Mouse (Mus musculus): ENCODE measurements around the gene Npy2r.

Npy2r gene

GRCm38 (mm10) chr3:82547908-82548721 lies at the start of gene Npy2r:
TSS of gene Npy2r (minus strand) at chr3:82548084.
- peak in 1 of 2 experiments; percentile 26 for DNase-seq (ENCODE audit: low spot score in 2 of 2)

- DNase-seq (ENCODE audit: low spot score in 2 of 2): no peak
Observed at GRCm38 (mm10) chr3:82557786-82558185, 9.9 kb upstream of the Npy2r start.

DNA sequence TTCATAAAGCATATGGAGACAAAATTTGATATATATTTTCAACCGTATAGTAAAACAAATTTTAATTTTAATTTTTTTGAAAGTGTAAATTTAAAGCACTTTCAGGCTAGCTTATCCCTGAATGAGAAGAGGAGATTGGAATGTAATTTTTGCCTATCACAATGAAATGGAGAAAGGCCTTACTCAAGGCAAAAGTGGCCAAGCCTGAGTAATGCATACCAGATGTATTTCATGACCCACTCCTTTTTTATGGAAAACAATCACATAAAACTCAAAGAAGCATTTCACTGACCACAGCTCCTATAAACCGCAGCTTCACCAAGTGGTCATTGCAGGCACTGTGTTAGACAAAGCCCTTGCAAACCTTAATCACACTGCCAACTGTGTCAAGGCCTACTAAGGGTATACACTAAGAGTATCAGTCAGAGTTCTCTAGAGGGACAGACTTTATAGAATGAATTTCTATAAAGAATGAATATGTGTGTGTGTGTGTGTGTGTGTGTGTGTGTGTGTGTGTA lies 8.5 kb upstream of the Npy2r start:
- no peak for DNase-seq (ENCODE audit: low spot score in 2 of 2)

- DNase-seq (ENCODE audit: low spot score in 2 of 2): no peak
Observed at GRCm38 (mm10) chr3:82549932-82550331, 2.0 kb upstream of the Npy2r start.

DNA sequence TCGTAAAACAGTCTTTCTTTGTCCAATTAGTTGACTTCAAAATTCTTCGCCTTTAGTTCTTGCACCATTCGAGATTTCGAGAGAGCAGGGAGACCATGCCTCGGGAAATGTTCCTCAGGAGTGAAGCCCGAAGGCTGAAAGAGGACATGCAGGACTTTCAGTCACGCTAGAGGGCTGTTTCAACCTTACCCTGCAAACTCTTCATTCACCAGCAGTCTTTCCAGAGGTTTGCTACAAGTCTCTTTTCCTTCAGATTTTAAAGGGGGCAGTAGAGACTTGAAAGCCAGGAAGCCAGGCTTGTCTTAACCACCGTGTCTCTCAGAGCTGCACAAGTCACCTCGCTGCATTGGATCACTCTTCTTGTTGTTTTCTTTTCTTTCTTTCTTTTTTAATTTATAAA lies 869 bp upstream of the Npy2r start:
- DNase-seq (ENCODE audit: low spot score in 2 of 2): no peak

DNA sequence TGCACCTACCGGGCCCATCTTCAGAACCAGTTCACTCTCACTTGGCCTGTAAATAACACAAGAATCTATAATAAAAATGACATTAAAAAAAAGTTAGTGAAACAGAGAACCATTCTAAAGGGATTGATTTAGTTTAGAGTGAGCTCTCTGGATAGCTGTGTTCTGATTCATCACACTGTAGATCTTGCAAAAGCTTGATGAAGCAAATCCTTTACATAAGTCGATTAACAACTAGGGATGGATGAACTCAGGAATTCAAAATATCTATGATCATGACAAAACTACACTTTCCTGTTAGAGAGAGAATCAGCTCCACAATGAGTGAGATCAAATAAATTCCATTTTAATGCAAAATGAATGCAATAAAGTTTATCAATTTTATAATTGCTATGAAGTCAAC lies 6.4 kb downstream of the Npy2r start:
- no peak for DNase-seq (ENCODE audit: low spot score in 2 of 2)

DNA sequence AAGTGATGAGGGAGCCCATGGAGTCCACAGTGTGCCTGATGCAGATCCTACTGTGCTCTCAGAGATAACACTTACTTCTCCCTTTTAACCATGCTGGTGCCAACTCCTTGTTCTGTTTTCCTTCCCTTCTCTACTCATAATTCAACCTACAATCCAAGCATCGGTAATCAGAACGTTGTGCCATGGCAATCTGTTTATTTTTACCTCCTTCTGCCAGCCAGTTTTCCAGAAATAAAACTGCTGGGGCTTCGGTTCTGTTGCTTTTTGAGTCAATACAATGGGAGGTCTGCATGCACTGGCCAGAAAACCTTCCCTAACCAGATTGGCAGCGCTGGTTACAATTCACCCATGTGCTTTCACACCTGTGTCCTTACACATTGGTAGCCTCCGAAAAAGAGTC lies 7.9 kb downstream of the Npy2r start:
- no peak for DNase-seq (ENCODE audit: low spot score in 2 of 2)

GRCm38 (mm10) chr3:82524792-82525191 lies 23.1 kb downstream of the Npy2r start:
- DNase-seq (ENCODE audit: low spot score in 2 of 2): no peak

GRCm38 (mm10) chr3:82498006-82498405 lies 49.9 kb downstream of the Npy2r start:
- peak in 1 of 2 experiments; percentile 3 for DNase-seq (ENCODE audit: low spot score in 2 of 2)

All from right cerebral cortex, adult 2 months (tissue).